Mouse (Mus musculus) cerebellum, adult 8-10 months (tissue): Measurements from ENCODE around the gene Atp1a2.
"Not testable (repeated sequence)": the region's sequence is repeated elsewhere in the genome, so short reads cannot be mapped to it uniquely, and the experiment has no call there.

Experiments used
- DNase-seq: peaks from one replicate; pipeline ENCODE4 v3.0.0; 2022

Atp1a2 gene

DNA sequence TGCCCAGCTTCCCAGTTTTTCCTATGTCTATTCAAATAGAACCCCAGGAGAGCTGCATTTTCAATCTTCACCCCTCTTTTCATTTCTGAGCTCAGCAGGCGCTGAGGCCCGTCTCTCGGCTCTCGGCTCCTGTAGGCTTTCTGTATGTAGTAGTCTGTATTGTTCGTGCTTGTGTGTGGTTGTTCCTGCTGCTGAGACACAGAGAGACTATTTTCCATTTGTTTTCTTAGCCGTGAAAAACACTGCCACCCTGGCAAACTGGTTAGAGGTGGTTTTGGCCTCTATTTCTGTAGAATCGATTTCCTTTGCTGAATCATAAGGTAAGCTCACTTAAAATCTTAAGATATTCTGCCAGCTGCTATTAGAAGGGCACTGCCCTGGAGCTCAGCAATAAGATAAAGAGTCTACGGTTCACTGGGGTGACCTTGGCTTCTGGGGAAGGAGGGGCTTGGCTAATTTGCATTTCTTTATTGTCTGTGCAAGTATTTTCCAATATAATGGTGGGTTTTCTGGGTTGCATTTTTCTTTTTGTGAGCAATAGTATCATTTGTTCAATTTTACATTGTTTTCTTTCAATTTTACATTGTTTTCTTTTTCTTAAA lies 36.3 kb downstream of the Atp1a2 start, which contains the start of gene Igsf8:
Gene Igsf8 (plus strand): TSS at position 165 of the 602 bp plus-strand sequence.
- DNase-seq, result no peak

DNA sequence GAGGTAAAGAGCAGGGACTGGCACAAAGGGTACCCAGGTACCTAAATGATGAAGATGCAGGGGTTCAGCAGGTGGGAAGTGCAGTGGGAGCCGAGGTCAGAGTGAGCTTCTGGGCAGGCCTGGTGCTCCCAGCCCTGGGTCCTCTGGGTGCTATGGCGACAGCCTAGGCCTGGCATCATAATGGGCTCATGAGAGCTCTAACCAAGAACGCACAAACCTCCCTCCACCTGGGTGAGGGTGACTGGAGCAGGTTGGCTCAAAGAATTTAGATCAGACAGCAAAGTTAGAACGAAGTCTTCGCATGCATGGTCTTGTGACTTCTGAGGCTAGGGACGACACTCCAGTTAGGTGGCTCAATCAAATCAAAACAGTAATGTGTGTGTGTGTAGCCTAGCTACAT lies 39.5 kb downstream of the Atp1a2 start, which contains the start of gene Atp1a4:
Gene Atp1a4 (minus strand): TSS at position 101 of the 400 bp plus-strand sequence.
- no peak for DNase-seq

DNA sequence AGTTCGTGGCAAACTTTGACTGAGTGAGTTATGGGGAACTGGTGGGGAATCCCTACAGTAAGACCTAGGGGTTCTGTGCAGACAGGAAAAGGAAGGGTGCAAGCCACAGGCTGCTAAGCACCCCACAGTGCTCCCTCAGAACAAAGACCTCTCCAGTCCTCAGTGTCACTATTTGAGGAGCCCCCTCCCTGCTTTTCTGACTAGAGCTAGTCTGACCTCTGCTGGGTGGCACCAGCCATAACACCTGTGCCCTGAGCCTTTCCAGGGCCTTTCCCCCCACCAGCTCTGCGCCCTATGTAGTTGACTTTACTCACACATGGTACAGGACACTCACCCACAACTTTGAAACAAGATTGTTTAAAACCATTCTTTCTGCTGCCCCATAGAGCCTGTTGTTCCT lies 50.2 kb downstream of the Atp1a2 start:
- no peak for DNase-seq

DNA sequence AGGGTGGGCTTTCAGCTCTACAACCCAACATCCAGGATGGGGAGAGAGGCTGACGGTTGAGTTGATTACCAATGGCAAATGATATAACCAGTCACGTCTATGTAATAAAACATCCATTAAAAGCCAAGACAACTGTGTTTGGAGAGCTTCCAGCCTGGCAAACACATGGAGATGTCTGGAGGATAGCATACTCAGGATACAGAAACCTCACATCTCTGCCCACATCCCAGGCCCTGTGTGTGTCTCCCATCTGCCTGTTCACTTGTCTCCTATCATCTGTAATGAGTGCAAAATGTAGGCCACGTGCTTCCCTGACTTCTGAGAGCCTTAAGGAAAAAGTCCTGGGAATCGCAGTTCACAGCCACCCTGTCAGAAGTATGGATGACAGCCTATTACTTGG lies 50.6 kb downstream of the Atp1a2 start:
- DNase-seq, result no peak

DNA sequence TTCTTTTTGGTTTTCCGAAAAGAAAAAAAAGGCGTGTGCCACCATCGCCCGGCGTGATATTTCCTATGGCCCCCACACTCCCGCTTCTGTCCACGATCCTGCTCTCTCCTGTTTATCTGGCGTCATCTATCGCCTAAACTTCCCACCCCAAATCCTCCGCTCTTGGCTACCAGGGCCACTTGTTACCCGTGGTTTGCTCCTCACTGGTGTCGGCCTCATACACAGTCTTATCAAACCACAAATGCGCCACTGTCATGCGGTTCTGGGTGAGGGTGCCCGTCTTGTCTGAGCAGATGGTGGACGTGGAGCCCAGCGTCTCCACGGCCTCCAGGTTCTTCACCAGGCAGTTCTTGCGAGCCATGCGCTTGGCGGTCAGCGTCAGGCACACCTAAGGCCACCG lies 53.2 kb downstream of the Atp1a2 start:
- DNase-seq, result not testable (repeated sequence)

DNA sequence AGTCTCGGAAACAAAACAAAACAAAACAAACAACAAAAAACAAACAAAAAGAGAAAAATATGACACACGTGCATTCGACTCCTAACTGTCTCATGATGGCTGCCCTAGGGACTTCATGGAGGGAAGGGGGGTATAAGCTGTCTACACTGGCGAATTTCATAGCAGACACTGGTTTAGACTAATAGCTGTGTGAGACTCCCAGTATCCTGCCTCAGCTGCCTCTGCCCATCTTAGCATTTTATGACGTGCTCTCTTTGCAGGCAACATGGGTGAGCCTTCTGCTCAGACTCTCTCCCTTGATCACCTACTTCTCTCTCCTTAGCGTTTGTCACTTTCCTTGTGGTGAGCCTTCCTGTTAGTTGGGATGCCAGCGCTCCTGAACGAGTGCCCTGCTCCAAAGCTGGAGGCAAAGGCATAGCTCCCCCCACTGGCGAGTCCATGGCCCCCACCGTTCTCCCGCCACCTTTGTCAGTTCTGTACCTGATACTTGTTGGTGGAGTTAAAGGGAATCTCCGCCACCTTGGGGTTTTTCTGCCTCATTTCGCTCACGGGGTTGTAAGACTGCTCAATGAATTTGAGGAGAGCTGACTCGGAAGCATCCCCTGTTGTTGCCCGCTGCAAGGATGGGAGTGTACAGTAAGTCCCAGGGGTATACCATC lies 54.2 kb downstream of the Atp1a2 start:
- peak; percentile 39 for DNase-seq

DNA sequence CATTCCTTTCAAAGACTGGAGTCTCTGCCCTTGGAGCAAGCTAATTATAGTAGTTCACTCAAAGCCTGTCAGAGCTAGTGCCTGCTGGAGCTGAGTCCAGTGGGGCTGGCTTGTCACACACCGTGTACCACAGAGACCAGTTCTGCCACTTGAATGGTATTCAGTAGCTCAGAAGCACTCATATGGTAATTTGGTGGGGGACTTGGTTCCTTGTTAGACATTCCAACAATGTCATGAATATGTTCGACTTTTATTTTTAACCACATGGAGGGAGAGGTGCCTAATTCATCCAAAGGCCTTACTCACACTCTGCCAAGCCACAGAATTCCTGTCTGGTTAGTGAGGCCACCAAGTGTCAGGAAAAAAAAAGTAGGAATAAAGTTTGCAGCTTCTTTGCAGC lies 55.5 kb downstream of the Atp1a2 start:
- DNase-seq, result no peak

DNA sequence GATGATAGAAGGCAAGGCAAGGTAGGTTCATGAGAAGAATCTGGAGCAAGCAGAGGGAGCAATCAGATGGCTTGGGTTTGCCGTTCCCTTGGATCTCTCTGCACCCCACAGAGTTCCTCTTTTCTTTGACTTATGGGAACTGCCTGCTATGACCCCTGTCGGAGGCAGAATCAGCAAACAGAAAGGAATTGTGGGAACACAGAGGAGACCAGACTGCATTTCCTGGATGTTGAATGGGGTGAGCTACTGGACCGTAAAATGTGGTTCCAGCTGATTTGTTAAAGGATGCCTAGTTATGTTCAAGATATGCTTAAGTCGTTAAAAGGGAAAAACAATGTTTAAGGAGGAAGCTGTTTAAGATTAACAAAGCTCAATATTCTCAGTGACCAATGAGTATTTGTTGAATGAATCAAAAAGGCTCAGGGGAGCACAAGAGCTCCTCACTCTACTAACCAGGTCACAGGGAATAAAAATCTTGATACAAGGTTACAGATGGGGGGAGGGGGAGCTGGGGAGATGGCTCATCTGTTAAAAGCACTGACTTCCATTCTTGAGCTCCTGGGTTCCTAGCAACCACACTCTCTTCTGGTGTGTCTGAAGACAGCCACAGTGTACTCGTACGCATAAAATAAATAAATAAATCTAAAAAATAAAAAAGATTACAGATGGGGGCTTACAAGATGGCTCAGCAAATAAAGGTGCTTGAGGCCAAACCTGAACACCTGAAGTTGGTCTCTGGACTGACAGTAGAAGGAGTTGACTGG lies 56.7 kb downstream of the Atp1a2 start:
- no peak for DNase-seq

DNA sequence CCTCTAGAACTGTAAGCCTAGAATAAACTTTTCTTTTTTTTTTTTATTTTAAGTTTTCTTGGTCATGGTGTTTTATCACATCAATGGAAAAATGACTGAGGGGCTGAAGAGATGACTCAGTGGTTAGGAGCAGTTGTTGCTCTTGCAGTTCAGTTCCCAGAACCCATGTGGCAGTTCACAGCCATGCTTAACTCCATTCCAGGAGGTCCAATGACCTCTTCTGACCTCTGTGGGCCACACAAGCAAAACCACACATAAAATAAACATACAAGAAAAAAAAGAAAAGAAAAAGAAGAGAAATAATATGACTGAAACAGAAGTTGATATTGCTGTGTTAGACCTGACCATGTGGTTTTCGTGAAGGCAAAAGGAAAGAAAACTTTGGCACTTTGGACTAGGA lies 68.6 kb downstream of the Atp1a2 start:
- no peak for DNase-seq

DNA sequence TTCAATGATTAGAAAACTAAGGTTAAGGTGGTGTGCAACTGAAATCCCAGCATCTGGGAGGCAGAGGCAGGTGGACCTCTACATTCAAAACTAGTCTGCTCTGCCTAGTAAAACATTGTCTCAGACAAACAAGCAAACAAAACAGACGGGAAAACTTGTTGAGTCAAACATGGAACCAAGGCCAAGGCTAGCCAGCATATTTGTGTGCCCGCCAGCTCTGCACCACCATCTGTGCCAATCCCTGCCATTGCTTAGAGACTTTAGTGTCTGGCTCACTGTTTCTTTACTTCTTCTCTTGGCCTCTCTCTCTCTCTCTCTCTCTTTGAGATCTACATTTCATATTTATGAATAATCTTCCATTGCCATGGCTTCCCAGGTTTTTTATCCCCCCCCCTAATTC lies 69.7 kb downstream of the Atp1a2 start:
- DNase-seq, result peak; percentile 45
